Mouse (Mus musculus) embryonic fibroblast, embryonic 13.5 days (primary cell): ENCODE measurements at regions not wholly inside any gene's neighbourhood (a gene's known extent, or its start where the extent isn't known, plus 50 kb on each side); places are given as distances from the start of the nearest gene placed in this dataset.

Experiments used
- H3K27ac ChIP-seq: 2 replicates; pipeline ENCODE4 v1.5.1; 2012; ENCODE audit warnings: low read length, control low read depth, inconsistent platforms; ENCODE audit not compliant: insufficient read depth
- H3K4me1 ChIP-seq: 2 replicates; pipeline ENCODE4 v1.6.1; 2011; ENCODE audit warnings: low read length; ENCODE audit not compliant: control insufficient read depth, insufficient read depth
- H3K4me3 ChIP-seq: 2 replicates; pipeline ENCODE4 v1.5.1; 2011; ENCODE audit warnings: mild to moderate bottlenecking, control low read depth, low read length; ENCODE audit not compliant: insufficient read depth
- CTCF ChIP-seq: IDR thresholded peaks from 2 replicates; pipeline ENCODE4 v1.5.1; 2011; ENCODE audit warnings: mild to moderate bottlenecking, control low read depth, low read length, moderate library complexity, borderline replicate concordance; ENCODE audit not compliant: insufficient read depth
- POLR2A ChIP-seq: IDR thresholded peaks from 2 replicates; pipeline ENCODE4 v1.6.1; 2011; ENCODE audit warnings: low read depth, mild to moderate bottlenecking, control low read depth, low read length, moderate library complexity

- H3K27ac ChIP-seq, result no peak overlapping the region
- no peaks in the 10 kb centered on the region for H3K4me1 ChIP-seq
- no peak overlapping the region for H3K4me3 ChIP-seq
- TF ChIP-seq CTCF (no peak), POLR2A (no peak)
Observed at GRCm38 (mm10) chr3:15132136-15132535, 200.0 kb downstream of the Gm9733 start.

DNA sequence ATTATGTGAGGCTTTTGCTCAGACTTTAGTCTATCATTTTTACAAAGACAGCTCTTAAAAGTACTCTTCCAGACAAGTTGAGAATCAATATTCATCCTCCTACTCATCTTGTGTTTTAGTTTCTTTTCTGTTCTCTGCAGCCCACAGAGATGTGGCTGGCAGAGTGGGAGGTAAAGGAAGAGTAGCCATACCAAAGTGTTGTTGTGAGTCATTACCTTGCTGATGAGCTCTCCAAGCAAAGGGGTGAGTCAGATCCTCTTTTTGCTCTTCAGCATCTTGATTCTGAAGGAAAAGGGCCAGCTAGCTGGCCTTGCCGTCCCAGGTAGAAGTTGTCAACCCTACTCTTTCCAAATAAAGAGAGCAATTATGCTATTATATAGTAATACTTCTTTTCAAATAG, 192.6 kb downstream of the Gm9733 start:
- Histone ChIP-seq H3K4me1 (no peaks in the 10 kb centered on the region), H3K4me3 (no peak overlapping the region), H3K27ac (no peak overlapping the region)
- no peak for TF ChIP-seq CTCF
- TF ChIP-seq POLR2A, result no peak

GRCm38 (mm10) chr3:15153710-15154109, 178.4 kb downstream of the Gm9733 start:
- Histone ChIP-seq H3K4me1 (no peaks in the 10 kb centered on the region), H3K4me3 (no peak overlapping the region), H3K27ac (no peak overlapping the region)
- TF ChIP-seq POLR2A, result no peak
- no peak for TF ChIP-seq CTCF

DNA sequence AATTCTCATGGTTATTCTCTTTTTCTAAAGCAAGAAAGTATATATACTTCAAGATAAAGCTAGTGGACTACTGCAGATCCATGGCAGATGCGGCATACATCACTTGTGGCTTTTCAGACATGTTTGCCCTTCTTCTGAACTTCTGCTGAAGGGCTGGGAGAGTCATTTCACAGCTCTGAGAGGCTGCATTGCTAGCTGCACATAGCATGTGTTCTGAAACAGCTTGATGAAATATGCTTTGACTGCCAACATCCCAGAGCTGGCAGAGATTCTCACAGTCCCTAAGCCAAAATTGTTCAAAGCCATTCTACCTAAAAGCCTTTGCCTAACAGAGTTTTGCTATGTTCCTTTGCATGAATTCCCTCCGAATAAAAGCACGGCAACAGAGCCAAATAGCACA, 177.9 kb downstream of the Gm9733 start:
- Histone ChIP-seq H3K4me3 (no peak overlapping the region), H3K4me1 (no peaks in the 10 kb centered on the region), H3K27ac (no peak overlapping the region)
- TF ChIP-seq CTCF, result no peak
- no peak for TF ChIP-seq POLR2A

DNA sequence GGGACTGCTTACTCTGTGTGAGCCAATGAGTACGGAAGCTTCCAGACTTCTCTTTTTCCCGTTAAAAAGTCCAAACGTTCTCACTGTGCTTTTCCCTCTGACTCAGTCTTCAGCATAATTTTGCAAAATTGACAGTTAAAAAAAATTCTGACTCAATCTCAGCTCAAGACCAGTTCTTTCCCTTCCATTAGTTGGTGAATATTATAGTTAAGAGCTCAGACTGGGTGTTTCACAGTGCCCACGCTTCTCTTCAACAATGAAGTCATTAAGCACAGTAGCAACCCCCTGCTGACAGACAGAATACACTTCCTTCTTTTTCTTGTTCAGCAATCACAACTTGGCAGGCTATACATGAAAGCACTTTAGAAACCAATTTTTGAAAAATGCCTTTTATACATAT, 175.4 kb downstream of the Gm9733 start:
- H3K4me1 ChIP-seq, result no peaks in the 10 kb centered on the region
- H3K27ac ChIP-seq, result no peak overlapping the region
- no peak overlapping the region for H3K4me3 ChIP-seq
- TF ChIP-seq POLR2A (no peak), CTCF (no peak)

GRCm38 (mm10) chr3:15157842-15158241, 174.3 kb downstream of the Gm9733 start:
- Histone ChIP-seq H3K4me1 (no peaks in the 10 kb centered on the region), H3K27ac (no peak overlapping the region), H3K4me3 (no peak overlapping the region)
- no peak for TF ChIP-seq CTCF
- TF ChIP-seq POLR2A, result no peak

DNA sequence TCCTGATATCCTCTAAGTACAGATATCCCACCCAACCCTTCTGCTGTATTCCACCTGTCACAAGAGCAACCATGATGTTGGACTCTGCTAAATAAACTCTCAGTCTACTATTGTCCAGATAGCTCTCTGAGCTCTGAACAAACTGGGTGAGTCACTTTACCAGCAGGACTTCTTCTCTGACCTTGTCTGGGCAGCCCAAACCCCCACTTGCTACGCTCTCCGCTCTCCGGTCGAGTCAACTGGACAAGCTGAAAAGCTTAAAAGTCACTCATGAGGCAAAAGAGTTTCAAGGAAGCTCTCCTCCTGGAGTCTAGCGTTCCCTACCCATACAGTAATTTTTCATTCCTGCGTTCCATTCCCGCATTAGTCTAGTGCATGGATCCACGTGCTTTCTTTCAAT, 173.2 kb downstream of the Gm9733 start:
- no peak overlapping the region for H3K4me3 ChIP-seq
- TF ChIP-seq POLR2A (no peak), CTCF (no peak)

DNA sequence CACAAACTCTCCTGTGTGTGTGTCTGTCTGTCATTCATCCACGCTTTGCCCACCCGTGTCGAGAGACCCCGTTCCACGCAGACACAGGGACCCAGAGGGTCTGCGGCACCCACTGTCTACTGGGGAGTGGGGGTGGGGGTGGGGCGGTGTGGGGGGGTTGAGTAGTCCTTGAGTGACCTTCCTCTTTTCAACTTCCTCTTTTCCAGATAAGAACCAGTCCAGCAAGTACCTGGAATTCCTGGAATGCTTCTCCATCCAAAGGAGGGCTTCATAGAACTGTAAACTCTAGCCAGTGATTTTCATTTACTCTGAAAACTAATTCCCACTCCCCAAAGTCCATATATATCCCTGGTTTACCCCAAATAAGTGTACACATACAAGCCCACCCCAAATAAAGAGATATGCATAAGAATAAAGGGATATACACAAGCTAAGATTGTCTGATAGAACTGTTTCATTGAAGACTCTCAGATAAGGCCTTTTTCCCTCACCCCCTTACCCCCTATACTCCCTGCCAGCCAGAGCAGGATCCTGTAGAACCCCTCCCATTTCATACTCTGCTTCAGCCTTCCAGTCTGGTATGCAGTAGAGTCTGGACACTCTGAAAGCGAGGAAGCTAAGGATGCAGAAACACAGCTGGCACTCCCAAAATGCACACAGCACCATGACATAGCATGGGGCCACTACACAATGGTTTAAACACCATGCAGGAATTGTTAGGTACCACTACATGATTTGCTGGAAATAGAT, 172.0 kb downstream of the Gm9733 start:
- TF ChIP-seq CTCF, result no peak
- TF ChIP-seq POLR2A, result no peak
- Histone ChIP-seq H3K4me3 (no peak overlapping the region), H3K27ac (no peak overlapping the region), H3K4me1 (no peaks in the 10 kb centered on the region)

More for the DNA sequence above, 173.2 kb downstream of the Gm9733 start:
- Histone ChIP-seq H3K27ac (no peak overlapping the region), H3K4me1 (no peaks in the 10 kb centered on the region)

DNA sequence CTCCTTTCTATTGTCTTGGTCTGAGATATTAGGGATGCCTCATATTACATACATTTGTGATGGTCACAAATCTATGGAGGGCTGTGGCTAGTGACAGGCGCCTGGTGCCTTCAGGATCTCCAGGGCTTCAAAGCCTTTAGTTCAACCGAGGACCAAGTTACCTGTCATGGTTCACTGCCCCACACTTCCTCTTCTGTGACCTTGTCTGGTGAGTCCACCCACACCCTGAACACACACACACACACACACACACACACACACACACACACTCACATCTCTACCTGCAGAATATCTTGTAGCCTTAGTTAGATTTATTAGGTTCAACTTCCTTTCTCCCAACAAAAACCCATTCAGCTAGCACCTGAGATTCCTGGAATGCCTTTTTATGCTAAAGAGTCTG, 156.3 kb downstream of the Gm9733 start:
- TF ChIP-seq CTCF (no peak), POLR2A (no peak)
- H3K27ac ChIP-seq, result no peak overlapping the region
- no peak overlapping the region for H3K4me3 ChIP-seq
- no peaks in the 10 kb centered on the region for H3K4me1 ChIP-seq

DNA sequence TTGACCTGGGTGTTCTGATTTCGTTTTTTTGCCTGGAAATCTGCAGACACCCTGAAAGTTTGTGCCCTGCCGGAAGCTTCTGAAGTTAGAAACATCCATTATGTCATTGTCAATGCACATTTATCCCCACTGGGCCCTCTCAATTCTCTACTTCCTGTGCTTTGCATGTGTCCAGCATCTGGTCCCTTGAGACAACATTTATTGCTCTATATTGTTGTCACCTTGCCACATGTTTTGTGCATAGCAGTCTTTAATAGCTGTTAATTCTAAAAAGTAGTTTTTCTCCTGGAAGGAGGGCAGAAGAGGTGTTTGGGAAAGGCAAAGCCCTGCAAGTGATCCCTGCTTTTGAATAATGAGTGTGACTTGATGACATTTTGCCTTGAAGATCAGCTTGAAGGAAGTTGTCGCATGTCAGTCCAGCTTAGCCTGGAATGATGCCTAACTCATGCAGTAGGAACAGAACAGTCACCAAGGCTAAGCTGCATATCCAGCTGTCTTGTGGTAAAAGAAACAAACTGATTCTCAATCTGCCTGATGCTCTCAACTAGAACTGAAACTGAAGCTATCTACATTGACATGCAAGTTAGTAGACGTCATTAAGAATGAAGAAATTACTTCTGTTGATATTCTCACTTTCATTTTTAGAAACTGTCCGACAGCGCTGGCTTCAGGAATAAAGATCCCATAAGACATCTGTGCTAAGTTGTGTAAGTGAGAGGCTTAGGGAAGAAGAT, 152.9 kb downstream of the Gm9733 start:
- Histone ChIP-seq H3K4me3 (no peak overlapping the region), H3K27ac (no peak overlapping the region), H3K4me1 (no peaks in the 10 kb centered on the region)
- TF ChIP-seq POLR2A (no peak), CTCF (no peak)
